Mouse (Mus musculus) MEL (cell line): ENCODE data around the gene Pip5k1b.

ENCODE experiments used
- BHLHE40 ChIP-seq: IDR thresholded peaks from 2 replicates; pipeline ENCODE4 v1.6.1; 2012; ENCODE audit warnings: low read depth, mild to moderate bottlenecking, inconsistent platforms, low read length, improper control_type of control experiment, borderline replicate concordance
- CTCF ChIP-seq, 3 experiments: IDR thresholded peaks in 2 of 3; conservative IDR thresholded peaks in 1 of 3; 2 replicates each; pipeline ENCODE4 v1.5.1; 2011 to 2012; ENCODE audit warnings: low read length in 3 of 3, low read depth in 2 of 3, mild to moderate bottlenecking in 2 of 3, improper control_type of control experiment in 1 of 3, inconsistent platforms in 1 of 3, mixed read lengths in 1 of 3, moderate library complexity in 1 of 3; ENCODE audit not compliant: control insufficient read depth in 1 of 3, insufficient read depth in 1 of 3, poor library complexity in 1 of 3, severe bottlenecking in 1 of 3
- EP300 ChIP-seq, 2 experiments: IDR thresholded peaks; 2 replicates each; pipeline ENCODE4 v1.6.1; 2011; ENCODE audit warnings: improper control_type of control experiment in 2 of 2, low read length in 2 of 2, low read depth in 1 of 2, mild to moderate bottlenecking in 1 of 2
- GATA1 ChIP-seq: IDR thresholded peaks from 2 replicates; pipeline ENCODE4 v1.6.1; 2011; ENCODE audit warnings: low read depth, low read length, improper control_type of control experiment
- MAX ChIP-seq: IDR thresholded peaks from 2 replicates; pipeline ENCODE4 v1.6.1; 2011; ENCODE audit warnings: low read length, improper control_type of control experiment
- MXI1 ChIP-seq: IDR thresholded peaks from 2 replicates; pipeline ENCODE4 v1.6.1; 2011; ENCODE audit warnings: mild to moderate bottlenecking, low read depth, low read length, improper control_type of control experiment
- NELFE ChIP-seq: IDR thresholded peaks from 2 replicates; pipeline ENCODE4 v1.6.1; 2011; ENCODE audit warnings: low read depth, low read length, improper control_type of control experiment
- POLR2A ChIP-seq, 2 experiments: IDR thresholded peaks; 2 replicates each; pipeline ENCODE4 v1.6.1; 2011 to 2012; ENCODE audit warnings: low read length in 2 of 2, mild to moderate bottlenecking in 2 of 2, control low read depth in 1 of 2, improper control_type of control experiment in 1 of 2, low read depth in 1 of 2, moderate library complexity in 1 of 2; ENCODE audit not compliant: control insufficient read depth in 1 of 2, insufficient read depth in 1 of 2, poor library complexity in 1 of 2
- POLR2AphosphoS2 ChIP-seq: IDR thresholded peaks from 2 replicates; pipeline ENCODE4 v1.6.1; 2011; ENCODE audit warnings: low read length, improper control_type of control experiment
- RAD21 ChIP-seq: IDR thresholded peaks from 2 replicates; pipeline ENCODE4 v1.6.1; 2011; ENCODE audit warnings: mild to moderate bottlenecking, low read depth, low read length, improper control_type of control experiment

DNA sequence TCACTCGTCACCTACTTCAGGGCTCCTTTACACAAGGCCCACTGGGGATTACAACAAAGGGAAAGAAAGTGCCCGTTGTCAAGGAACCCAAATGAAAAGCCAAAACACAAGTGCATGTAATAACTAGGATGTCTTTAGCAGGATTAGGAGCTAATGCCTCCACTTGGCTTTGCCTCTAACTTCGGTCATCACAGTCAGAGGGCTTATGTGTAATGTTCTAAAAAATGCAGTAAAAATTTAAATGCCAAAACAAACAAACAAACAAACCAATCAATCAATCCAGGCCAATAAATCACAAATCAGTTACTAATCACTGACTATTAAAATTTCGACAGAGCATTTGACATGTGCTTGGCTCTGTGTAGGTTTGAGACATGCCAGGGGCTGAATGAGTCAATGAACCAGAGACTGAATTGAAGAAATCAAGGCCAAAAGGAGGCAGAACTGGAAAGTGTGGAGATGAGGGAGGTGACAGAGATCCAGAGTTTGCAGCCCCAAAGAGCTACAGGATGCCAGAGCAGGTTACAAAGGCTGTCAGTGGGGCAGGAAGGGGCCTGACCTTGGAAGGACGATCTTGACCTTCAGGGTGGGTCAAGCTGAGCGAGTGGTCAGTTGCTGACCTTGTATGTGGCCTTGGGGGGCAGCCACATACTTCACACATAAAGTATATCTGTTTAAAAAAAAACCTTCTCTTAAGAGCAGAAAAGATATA, 100.3 kb downstream of the Pip5k1b start:
- TF ChIP-seq GATA1, result no peak
- TF ChIP-seq CTCF (IDR thresholded peaks at IDR 0.05 in 2 of 3, conservative IDR thresholded peaks at IDR 0.05 in 1 of 3; ENCODE audit: control insufficient read depth in 1 of 3, insufficient read depth in 1 of 3, low read depth in 2 of 3, low read length in 3 of 3, poor library complexity in 1 of 3, severe bottlenecking in 1 of 3), result no peak
- TF ChIP-seq RAD21, result no peak
- no peak for TF ChIP-seq BHLHE40
- no peak for TF ChIP-seq POLR2A (IDR thresholded peaks at IDR 0.05; ENCODE audit: control insufficient read depth in 1 of 2, insufficient read depth in 1 of 2, low read depth in 1 of 2, low read length in 2 of 2, poor library complexity in 1 of 2)
- TF ChIP-seq NELFE, result no peak
- TF ChIP-seq MAX, result no peak
- TF ChIP-seq POLR2AphosphoS2, result no peak
- no peak for TF ChIP-seq MXI1
- no peak for TF ChIP-seq EP300 (IDR thresholded peaks at IDR 0.05; ENCODE audit: low read depth in 1 of 2, low read length in 2 of 2)
